Mouse (Mus musculus) monocyte, adult 5-6 weeks (primary cell): ENCODE measurements at regions not wholly inside any gene's neighbourhood (a gene's known extent, or its start where the extent isn't known, plus 50 kb on each side); places are given as distances from the start of the nearest gene placed in this dataset.

Source experiments
- ATAC-seq: fragments of 153-309, 156-312 bp; replicated peaks from 2 replicates; pipeline ENCODE4 v1.8.0; 2017; ENCODE audit warnings: mild to moderate bottlenecking; ENCODE audit not compliant: low TSS enrichment, insufficient number of reproducible peaks, severe bottlenecking, poor library complexity, low FRiP score

GRCm38 (mm10) chr9:30273836-30274235, 153.1 kb upstream of the Snx19 start:
- no peak for ATAC-seq

DNA sequence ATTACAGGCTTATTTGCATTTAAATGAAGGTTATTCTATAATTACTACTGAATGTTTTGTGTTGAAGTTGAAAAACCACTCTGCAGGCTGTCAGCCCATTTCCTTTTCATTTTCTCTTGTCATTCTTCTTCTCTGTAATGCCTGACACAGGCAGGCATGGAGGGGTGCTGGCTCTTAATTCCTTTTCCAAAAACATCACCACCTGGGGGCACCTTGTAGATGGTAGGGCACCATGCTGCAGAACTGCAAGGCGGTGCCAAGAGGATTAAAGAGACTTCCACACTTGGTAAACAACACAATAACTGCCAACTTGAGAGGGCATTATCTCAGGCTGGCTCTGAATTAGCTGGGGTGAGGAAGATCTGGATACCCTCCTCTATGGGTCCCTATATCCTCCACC, 148.7 kb upstream of the Snx19 start:
- no peak for ATAC-seq

- ATAC-seq = no peak
Observed at GRCm38 (mm10) chr9:30283080-30283770, 143.7 kb upstream of the Snx19 start.

DNA sequence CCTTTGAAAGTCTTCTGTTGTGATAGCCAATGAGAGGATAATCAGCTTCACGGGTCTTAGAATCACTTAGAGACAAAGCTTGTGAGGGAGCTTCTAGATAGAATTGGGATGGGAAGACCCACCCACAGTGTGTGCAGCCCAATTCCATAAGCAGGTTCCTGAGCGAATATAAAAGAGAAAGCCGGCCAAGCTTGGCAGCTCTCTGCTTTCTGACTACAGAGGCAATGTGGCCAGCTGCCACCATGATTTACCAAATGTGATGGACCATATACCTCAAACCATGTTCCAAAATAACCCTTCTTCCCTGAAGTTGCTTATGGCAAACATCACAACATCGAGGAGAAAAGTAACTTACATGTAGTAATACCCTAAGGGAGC, 143.1 kb upstream of the Snx19 start:
- no peak for ATAC-seq

DNA sequence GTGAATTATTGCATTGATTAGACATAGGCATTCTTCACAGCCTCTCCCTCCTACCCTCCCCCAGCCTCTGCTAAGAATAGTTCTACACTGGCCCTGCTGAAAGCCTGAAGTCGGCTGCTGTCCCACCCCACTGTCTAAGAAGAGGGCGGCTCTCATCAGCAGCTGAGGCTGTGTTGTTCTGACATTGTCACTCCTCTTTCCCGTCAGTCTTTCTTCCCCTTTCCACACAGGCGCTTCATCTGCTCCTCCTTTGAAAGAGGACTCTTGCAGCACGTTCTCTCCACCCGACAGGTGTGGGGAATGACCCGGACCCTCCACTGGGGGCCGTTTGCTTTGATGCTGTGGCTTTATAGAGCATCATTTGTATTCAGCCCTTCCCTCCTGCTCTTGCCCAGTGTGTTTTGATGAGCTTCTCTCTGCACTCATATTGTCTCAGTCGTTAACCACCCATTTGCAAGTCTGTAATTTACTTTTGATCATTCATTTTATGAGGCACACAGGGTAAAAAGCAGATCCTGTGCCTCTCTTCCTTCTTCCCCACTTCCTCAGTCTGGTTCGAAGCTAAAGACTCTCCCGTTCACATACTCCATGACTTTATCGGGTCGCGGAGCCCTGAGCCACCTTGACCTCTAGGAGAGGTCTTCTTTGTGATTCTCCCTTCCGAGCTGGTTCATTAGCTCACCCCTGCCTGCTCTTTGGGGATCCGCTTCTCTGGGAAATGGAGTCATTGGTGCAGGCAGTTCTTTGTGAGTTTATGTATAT, 142.2 kb upstream of the Snx19 start:
- no peak for ATAC-seq

DNA sequence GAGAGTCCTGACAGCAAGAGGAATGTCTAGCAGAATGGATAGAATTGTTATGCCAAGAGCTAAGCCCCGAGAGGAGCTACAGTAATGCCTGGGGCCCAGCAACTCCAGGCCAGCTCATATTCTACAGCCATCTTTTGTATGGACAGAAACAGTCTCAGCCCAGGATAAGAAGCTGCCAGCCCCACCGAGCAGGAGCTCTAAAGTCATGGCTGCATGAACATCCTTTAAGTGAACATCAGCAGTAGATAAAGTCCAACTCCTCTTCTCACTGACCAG, 141.6 kb upstream of the Snx19 start:
- ATAC-seq = no peak

GRCm38 (mm10) chr9:30299844-30300243, 127.1 kb upstream of the Snx19 start:
- ATAC-seq = no peak

DNA sequence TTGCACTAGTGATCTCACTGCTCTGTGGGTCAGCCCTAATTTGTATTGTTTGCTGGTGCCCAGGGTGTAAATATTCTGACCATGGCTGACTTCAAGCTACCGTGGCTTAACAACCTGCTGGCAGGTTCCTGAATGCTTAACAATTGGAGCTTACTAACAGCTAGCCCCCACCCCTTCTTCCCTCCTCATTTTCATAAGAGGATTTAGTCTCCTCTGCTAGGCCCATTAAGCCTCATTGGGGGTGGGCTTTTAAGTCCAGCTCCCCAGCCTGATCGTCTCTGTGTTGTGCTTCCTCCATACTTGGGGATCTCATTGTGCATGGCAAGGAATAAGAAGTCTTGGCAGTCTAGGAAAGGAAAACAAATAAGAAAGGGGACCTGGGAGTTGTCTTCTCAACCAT, 118.6 kb upstream of the Snx19 start:
- no peak for ATAC-seq

DNA sequence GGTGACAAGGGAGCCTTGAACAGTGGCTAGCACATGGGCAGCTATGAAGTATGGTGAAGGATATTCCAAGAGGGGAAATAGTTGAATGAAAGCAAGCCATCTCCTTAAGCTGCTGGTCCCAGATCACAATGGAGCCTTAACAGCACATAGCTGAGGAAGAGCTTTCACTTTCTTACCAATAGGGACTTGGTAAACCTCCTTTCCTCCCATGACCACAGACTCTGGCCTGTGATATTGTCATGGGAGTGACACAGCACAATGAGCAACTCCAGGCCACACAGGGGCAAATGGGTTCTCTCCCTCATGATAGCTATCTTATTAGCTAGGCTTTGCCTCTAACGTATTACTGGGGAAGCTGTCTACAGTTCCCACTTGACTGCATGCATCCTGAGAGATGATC, 113.5 kb upstream of the Snx19 start:
- ATAC-seq = no peak

DNA sequence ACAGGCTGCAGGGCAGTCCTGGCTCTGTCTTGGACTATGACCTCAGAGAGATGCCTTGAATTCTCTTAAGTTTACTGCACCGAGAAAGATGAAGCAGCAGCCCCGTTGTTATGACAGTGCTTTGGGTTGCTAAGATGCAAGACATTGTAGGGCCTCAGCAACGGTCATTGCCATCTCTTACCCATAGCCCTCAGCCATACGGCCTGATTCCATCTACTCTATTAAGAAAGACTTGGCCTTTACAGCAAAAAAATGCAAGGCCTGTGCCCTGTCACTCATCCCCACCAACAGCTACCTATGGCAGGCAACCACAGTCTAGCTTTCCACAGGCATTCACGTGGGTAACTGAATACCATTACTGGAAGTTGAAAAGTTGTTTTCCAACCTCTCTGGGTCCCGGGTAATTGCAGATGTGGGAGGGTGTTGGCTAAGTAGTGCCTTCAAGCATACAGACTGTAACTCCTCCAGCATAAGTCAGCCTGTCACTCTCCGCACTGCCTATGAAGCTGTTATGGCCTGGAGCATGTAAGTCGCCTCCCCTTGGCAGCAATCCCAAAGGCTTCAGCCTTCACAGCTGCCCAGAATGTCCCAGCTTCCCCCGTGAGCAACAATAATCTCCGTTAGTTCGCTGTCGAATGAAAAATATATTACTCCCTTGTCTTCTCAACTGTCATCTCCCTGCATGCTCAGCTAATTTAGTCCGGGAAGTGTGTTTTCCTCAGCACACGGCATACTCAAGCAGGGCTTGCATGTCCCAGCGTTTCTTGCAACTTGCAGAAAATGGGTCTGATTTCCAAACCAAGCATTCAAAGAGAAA, 112.3 kb upstream of the Snx19 start:
- no peak for ATAC-seq

DNA sequence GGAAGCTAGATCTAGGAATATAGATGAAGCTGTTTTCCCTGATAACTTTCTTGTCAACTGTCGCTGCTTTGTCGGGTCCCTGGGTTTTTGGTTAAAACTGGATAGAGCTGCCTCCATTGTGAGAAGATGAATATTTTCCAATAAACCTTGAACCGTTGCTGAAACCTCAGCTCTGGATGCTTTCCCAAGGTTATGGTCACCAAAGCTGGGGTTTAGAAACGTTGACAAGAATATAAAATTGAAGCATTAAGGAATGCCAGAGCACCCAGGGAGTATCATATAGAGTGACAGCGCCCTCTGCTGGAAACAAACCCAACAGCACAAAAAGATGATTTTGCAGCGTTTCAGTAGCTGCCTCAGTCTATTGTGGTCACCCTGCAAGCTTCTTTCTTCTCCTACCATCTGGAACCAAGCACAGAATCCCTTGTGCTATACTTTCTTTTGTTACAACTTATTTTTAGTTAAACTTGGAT, 111.7 kb upstream of the Snx19 start:
- ATAC-seq = no peak

- ATAC-seq = no peak
Observed at GRCm38 (mm10) chr9:30344866-30345265, 82.0 kb upstream of the Snx19 start.

DNA sequence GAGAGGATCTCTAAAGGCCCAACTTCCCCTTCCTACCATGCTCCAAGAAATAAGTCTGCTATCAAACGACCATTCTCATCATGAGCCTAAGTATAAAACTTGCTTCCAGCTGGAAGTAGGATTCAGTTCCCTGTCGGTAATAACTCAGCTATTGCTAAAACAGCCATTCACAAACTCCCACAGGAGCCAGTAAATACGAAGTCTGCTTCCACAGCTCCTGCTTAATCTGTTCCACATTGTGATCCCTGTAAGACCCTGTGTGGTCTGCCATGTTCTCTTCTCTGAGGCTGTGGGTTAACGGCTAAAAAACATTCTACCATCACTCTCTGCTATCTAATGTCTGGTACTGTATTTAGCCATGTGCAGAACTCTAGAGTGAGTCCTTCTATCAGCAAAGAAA, 72.9 kb upstream of the Snx19 start:
- no peak for ATAC-seq

GRCm38 (mm10) chr9:30355642-30356041, 71.3 kb upstream of the Snx19 start:
- no peak for ATAC-seq

GRCm38 (mm10) chr9:30369554-30370440, 57.1 kb upstream of the Snx19 start:
- no peak for ATAC-seq

DNA sequence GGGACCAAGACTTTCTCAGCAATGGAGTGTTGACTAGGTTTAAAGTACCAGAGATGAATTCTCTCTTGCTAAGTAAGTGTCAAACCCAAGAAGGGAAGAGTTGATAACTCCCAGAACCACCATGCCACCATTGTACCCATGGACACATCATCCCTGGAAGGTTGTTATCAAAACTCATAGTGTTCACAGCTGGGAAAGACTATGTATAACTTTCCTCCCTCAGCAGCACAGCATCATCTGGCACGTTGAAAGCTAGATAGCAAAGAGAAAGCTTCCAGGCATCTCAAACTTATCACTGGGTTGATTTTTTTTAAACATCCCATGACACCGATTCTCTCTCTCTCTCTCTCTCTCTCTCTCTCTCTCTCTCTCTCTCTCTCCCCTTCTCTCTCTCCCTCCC, 56.1 kb upstream of the Snx19 start:
- ATAC-seq = no peak

DNA sequence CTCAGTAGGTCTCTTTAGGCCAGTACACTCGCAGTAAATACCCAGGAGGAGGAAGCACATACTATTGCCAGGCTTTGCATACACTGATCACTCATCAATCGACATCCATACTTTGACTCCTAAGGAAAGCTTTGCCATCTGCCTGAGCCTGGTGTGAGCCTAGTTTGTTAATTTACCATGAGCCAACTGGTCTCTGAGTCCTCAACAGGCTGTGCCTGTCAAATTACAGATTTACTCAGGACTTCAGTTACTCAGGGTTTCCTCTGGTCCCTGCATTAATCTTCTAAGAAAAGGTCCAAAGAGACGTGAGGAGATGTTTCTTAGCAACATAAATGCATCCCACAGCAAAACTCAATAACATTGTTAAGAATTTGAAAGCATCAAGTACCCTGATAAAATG, 50.0 kb upstream of the Snx19 start:
- no peak for ATAC-seq
